ENCODE assay signal across 8 mouse cellular contexts in the genomic region with DNA sequence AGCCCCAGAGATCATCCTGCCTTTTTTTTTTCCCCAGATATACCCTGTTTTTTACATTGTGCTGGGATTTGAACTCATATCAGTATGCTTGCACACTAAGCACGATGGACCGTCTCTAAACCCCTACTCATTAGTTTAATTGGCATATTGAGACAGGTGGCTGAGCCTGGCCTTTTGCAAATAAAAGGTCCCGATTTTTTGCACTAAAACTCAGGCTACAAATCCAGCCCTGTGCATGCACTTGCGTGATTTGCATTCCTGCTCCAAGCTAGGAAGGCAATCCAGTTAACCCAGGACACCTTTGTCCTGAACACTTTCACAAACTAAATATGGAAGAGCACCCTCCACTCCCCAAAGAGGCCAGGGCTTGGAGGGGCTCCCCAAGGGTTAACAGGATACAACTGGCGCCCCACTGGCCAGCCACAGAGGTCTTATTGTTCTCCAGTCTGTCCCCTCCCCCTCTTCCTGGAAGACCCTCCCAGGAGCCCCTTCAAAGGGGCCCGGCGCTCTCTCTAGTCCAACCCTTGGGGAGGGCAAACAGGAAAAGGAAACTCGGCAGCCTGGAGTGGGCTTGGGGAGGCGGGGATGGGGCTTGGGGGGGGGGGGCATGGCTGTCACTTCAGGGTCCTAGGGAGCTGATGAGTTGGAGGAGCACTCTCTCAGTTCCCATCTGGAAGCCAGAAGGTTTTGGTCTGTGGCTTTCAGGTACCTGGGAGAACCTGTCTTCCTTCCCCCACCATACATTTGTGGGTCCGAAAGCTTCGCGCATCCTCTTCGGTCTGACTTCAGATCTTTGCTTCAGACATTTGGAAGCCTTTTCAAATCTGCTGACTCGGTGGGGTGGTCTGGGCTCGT. TPM values are rescaled to one million over a fixed set of nuclear protein-coding genes. Genes with fewer than 3 reads are reported as not detected.
DNase-seq lines count a peak whose midpoint lies in the region; ATAC-seq and TF ChIP-seq lines count a peak whose summit lies in the region.

No protein-coding gene starts in this region.

- H3K4me1 ChIP-seq in embryonic facial prominence, embryonic 15.5 days, result peaks cover 45% of the 10 kb centered on the region
- H3K4me1 ChIP-seq in hindbrain, postnatal 0 days (ENCODE audit: insufficient read depth, low read length), result 0 out of 2 replicates have a peak, but pooled peaks cover under 1% of the 10 kb centered on the region

- peak overlapping the region; percentile 39 for H3K4me3 ChIP-seq in embryonic facial prominence, embryonic 15.5 days (replicated peaks)
- peak overlapping the region; percentile 24 for H3K4me3 ChIP-seq in hindbrain, postnatal 0 days (ENCODE audit: low read length)

- peak overlapping the region; percentile 97 for H3K27ac ChIP-seq in embryonic facial prominence, embryonic 15.5 days (replicated peaks)
- peak overlapping the region; percentile 76 for H3K27ac ChIP-seq in hindbrain, postnatal 0 days

- no peaks in the 10 kb centered on the region for H3K36me3 ChIP-seq in embryonic facial prominence, embryonic 15.5 days
- H3K36me3 ChIP-seq in hindbrain, postnatal 0 days (ENCODE audit: insufficient read depth, low read length), result no peaks in the 10 kb centered on the region

- 2% methylated on average over 15 of the region's 15 CpGs for WGBS in embryonic facial prominence, embryonic 15.5 days
- 8% methylated on average over 15 of the region's 15 CpGs for WGBS in hindbrain, postnatal 0 days

- no peaks in the 10 kb centered on the region for H3K9me3 ChIP-seq in embryonic facial prominence, embryonic 15.5 days (replicated peaks)
- H3K9me3 ChIP-seq in hindbrain, postnatal 0 days (ENCODE audit: low read length), result no peaks in the 10 kb centered on the region

- DNase-seq in heart, adult 11 months, result peak; percentile 97
- DNase-seq in heart, adult 9 months (ENCODE audit: low spot score in 2 of 2), result no peak
- peak; percentile 75 for DNase-seq in hindbrain, postnatal 0 days (ENCODE audit: low spot score)
- peak; percentile 58 for DNase-seq in lung, postnatal 14 days
- no peak for DNase-seq in urinary bladder, postnatal 14 days (ENCODE audit: low spot score)
- no peak for DNase-seq in urinary bladder, postnatal 36 days (ENCODE audit: low spot score in 2 of 2)
- no peak for DNase-seq in right cerebral cortex, postnatal 14 days

- H3K27me3 ChIP-seq in embryonic facial prominence, embryonic 15.5 days, result no peaks in the 10 kb centered on the region
- no peaks in the 10 kb centered on the region for H3K27me3 ChIP-seq in hindbrain, postnatal 0 days (ENCODE audit: insufficient read depth, low read length)

- no peak for TF ChIP-seq CTCF in hindbrain, postnatal 0 days (IDR thresholded peaks at IDR 0.05; ENCODE audit: low read depth)

- peak overlapping the region; percentile 35 for H3K9ac ChIP-seq in embryonic facial prominence, embryonic 15.5 days
- H3K9ac ChIP-seq in hindbrain, postnatal 0 days (replicated peaks; ENCODE audit: low read length), result peak overlapping the region; percentile 33

- ATAC-seq in embryonic facial prominence, embryonic 15.5 days (ENCODE audit: insufficient number of reproducible peaks, low FRiP score, low TSS enrichment, low read depth), result peak; percentile 64
- ATAC-seq in hindbrain, postnatal 0 days, result peak; percentile 85

- H3K4me2 ChIP-seq in embryonic facial prominence, embryonic 15.5 days (replicated peaks), result peak overlapping the region; percentile 70
- peak overlapping the region; percentile 53 for H3K4me2 ChIP-seq in hindbrain, postnatal 0 days (ENCODE audit: low read depth, low read length)

RNA-seq across cellular contexts. Expression of gene Ier2, which starts 7.1 kb away (rescaled TPM):
- polyA plus RNA-seq in embryonic facial prominence, embryonic 15.5 days (2015; fragmentation: Nextera tagmentation; extraction: Ambion mirVana), result 79.7 and 83.9 TPM in 2 replicates
- 12.5 and 13.3 TPM in 2 replicates for total RNA-seq in hindbrain, postnatal 0 days (2014; rRNA removed)
- polyA plus RNA-seq in hindbrain, postnatal 0 days (2015; fragmentation: Nextera tagmentation; extraction: Ambion mirVana), result 20.9 TPM in 2 replicates

RNA-seq across cellular contexts. Expression of gene Trmt1, which starts 30.5 kb away (rescaled TPM):
- polyA plus RNA-seq in embryonic facial prominence, embryonic 15.5 days (2015; fragmentation: Nextera tagmentation; extraction: Ambion mirVana), result 69.1 and 78.2 TPM in 2 replicates
- 69.5 and 93.3 TPM in 2 replicates for total RNA-seq in hindbrain, postnatal 0 days (2014; rRNA removed)
- 71.2 and 79.2 TPM in 2 replicates for polyA plus RNA-seq in hindbrain, postnatal 0 days (2015; fragmentation: Nextera tagmentation; extraction: Ambion mirVana)

RNA-seq across cellular contexts. Expression of gene Nacc1, which starts 32.1 kb away (rescaled TPM):
- 16.7 and 16.9 TPM in 2 replicates for polyA plus RNA-seq in embryonic facial prominence, embryonic 15.5 days (2015; fragmentation: Nextera tagmentation; extraction: Ambion mirVana)
- 110 and 129 TPM in 2 replicates for total RNA-seq in hindbrain, postnatal 0 days (2014; rRNA removed)
- 13.8 and 14.9 TPM in 2 replicates for polyA plus RNA-seq in hindbrain, postnatal 0 days (2015; fragmentation: Nextera tagmentation; extraction: Ambion mirVana)

RNA-seq across cellular contexts. Expression of gene Lyl1, which starts 45.7 kb away (rescaled TPM):
- 5.8 and 6.0 TPM in 2 replicates for polyA plus RNA-seq in embryonic facial prominence, embryonic 15.5 days (2015; fragmentation: Nextera tagmentation; extraction: Ambion mirVana)
- 1.7 and 7.8 TPM in 2 replicates for total RNA-seq in hindbrain, postnatal 0 days (2014; rRNA removed)
- 2.0 and 2.3 TPM in 2 replicates for polyA plus RNA-seq in hindbrain, postnatal 0 days (2015; fragmentation: Nextera tagmentation; extraction: Ambion mirVana)

Comparison
In these comparisons a context has a peak if more than half of its experiments do, and no peak if none do; other contexts are left out.
1. DNase-seq: peak in heart, adult 11 months (single experiment), hindbrain, postnatal 0 days (single experiment) and lung, postnatal 14 days (single experiment); none in heart, adult 9 months (0 of 2), urinary bladder, postnatal 14 days (single experiment), urinary bladder, postnatal 36 days (0 of 2) and right cerebral cortex, postnatal 14 days (single experiment).